Mouse (Mus musculus): Measurements from ENCODE around the gene Chadl.
"Not testable (repeated sequence)": the region's sequence is repeated elsewhere in the genome, so short reads cannot be mapped to it uniquely, and the experiment has no call there.

The Chadl gene

DNA sequence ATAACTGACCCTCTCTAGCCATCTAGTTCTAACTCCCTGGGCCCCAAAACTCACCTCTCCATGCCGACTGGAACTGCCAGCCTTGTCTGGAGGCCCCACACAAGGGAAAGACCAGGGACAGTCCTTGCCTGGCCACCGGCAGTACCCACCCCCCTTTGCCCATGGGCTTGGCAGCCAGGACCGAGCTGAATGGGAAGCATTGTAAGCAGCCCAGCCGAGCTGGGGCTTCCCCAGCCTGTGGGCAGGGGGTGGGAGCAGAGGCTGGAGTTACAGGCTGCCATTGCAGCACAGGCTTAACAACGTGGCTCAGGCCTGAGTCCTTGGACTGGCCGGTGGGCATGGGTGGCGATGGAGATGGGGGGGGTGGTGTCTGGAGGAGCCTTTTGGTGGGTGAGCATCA is at the start of gene Chadl:
TSS of gene Chadl (minus strand) at position 113 of the 400 bp plus-strand sequence.
- DNase-seq, result no peak

DNA sequence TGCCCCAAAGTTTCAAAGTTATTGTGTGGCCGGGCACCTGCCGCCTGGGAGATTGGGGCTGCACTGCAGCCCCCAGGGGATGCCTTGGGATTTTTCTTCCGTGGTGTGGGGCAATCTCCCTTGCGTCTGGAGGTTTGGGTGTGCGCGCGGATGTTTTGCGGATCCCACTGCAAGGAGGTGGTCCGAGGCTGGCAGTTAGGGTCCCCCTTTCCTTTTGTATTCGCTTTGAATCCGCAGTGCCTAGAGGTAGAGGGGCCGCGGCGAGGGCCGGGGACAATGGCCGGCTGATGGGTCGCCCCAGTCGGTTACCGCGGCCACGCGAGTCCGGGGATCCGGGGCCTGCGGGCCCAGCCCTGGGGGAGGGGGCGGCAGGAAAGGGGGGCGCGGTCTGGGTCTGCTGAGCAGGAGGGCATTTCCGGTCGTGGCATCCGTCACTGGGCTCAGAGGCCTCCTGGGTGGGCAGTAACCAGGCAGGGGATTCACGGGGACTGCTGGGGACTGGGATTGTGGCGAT is 48.6 kb upstream of the Chadl start:
- peak; percentile 57 for DNase-seq

GRCm38 (mm10) chr15:81744992-81745600 is 48.0 kb upstream of the Chadl start, which contains the start of the genes Zc3h7b and Rangap1:
Zc3h7b (plus strand) TSS chr15:81745057.
Rangap1 (minus strand) TSS chr15:81745530.
- peak; percentile 81 for DNase-seq

DNA sequence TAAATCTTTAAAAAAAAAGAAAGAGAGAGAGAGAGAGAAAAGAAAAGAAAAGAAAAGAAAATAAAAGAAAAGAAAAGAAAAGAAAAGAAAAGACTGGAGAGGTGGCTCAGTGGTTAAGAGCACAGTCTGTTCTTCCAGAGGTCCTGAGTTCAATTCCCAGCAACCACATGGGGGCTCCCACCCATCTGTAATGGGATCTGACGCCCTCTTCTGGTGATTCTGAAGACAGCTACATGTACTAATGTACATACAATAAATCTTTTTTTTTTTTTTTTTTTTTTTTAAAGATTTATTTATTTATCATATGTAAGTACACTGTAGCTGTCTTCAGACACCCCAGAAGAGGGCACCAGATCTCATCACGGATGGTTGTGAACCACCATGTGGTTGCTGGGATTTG is 45.3 kb upstream of the Chadl start:
- not testable (repeated sequence) for DNase-seq

DNA sequence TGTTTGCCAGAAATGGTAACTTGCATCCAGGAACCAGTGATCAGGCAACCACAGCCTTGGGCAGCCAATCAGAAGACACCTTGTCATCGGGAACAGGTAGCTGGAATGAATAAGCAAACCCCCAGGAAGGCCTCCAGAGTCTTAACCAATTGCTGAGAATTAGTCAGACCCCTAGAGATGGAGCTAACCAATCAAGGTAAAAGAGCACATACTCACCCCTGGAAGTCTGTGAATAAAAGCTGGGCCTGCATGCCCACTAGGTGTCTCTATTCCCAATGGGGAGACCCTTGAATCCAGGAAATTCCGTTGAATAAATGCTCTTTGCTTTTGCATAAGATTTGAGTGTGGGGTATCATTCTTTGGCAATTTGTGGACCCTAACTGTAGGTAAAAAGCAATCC is 42.8 kb upstream of the Chadl start:
- no peak for DNase-seq

- DNase-seq, result no peak
Measured at GRCm38 (mm10) chr15:81739296-81739695, 42.2 kb upstream of the Chadl start.

GRCm38 (mm10) chr15:81735075-81735474 is 38.0 kb upstream of the Chadl start:
- DNase-seq, result no peak

DNA sequence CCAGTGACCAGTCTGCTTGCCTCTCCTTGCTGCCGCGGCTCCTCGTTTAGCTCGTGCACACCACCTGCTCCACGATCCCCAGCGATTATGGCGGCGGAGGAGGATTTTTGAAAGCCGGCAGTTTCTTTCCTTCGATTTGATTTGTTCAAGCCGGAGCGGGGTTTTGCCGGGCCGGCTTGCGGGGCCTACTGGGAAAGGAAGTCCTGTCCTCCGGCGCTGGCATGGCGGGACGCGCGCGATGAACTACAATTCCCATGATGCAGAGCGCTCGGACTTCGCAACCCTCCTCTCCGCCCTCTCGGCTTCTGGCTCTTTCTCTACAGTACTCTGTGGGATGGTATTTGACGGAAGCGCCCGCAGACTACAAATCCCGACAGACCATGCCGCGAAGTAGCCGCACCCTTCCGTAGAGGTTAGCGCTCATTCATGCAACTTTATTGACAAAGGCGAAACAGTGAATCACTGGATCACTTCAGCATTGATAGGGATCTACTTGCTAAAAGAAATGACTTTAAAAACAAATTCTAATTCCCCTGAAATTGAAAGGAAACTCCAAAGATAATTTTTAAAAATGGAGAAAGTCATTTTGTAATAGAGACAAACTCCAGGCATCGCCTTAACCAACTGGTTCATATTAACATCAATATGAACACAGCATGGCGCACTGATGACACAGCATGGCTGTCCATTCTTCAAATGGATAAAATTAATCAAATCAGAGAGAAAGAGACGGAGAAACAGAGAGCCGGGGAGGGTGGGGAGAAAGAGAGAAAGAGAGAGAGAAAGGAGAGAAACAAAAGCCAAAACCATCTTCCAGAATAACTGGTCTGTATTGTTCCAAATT is 32.9 kb upstream of the Chadl start:
- DNase-seq, result peak; percentile 97

DNA sequence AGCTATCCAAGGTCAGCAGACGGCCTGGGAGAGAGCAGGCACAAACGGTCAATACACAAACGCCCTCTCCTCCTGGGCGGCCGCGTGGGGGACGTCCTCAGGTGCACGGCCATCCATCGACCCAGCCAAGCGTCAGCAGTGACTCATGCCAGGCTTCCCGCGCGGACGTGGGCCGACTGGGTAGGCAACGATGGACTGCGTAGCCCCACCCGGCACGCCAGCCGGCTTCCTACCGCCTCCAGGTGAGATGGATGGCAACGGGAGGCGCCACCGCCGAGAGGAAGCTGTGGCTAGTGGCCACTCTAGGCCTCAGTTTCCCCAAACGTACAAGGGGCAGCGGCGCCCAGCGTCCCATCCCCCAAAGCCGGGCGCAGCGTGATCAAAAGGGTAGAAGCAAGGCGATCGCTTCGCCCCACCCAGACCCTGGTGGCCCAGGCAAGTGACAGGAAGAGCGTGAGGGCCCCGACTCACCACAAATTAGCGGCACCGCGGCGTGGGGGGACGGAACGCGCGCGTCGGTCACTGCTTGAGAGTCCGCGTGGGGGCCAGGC is 32.2 kb upstream of the Chadl start:
- peak; percentile 25 for DNase-seq

GRCm38 (mm10) chr15:81725965-81726364 is 28.9 kb upstream of the Chadl start:
- no peak for DNase-seq

DNA sequence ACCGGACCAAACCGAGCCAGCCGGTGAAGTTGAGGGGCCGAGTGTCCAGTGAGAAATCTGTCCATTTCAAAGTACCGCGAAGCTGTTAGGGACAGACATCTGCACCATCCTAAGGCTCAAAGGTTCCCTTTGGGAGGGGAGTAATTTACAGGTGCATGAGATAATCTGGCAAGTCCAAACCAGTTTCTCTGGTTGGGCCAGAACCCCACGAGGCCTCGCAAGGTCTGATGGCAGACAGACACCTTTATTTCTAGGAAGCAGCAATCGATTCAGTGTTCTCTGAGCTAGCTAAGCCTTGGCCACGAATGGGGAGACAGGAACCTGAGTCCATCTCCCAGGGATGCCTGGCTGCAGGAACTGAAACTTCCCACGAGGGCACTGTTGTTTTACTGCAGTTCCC is 26.6 kb upstream of the Chadl start:
- no peak for DNase-seq

GRCm38 (mm10) chr15:81722361-81722760 is 25.3 kb upstream of the Chadl start:
- no peak for DNase-seq

DNA sequence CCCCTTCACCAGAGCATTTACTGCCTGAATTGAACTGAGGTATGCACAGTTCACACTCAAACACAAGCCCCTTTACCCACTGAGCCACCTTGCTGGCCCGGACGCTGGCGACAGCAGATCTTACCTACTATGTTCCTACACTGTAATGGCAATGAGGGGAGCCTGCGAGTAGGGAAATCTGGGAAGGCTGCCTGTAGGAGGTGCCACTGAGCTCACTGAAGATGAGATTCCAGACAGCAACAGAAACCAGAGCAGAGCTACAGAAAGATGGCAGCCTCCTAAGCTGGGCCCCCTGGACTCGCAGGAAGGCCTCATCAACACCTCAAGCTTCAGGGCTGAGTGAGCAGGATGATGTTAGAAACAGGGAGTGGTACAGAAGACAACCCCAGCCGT is 22.0 kb upstream of the Chadl start:
- no peak for DNase-seq

- no peak for DNase-seq
Measured at GRCm38 (mm10) chr15:81718336-81719138, 21.4 kb upstream of the Chadl start.

DNA sequence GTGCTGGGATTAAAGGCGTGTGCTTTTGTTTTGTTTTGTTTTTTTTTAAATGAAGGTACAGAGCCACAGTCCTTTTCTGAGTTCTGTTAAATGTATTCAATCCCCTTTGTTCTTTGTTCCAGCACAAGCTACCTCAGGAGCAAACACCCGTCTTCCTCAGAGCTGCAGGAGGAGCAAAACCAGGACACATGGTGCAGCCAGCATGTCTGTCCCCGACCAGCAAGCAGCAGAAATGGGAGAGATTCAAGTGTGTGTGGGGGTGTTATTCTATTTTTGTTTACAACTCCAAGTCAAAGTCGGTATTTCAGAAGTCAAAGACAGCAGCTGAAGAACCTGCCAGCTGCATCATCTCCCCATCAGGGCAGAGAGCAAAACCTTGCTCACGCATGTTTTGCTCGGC is 16.7 kb upstream of the Chadl start:
- no peak for DNase-seq

DNA sequence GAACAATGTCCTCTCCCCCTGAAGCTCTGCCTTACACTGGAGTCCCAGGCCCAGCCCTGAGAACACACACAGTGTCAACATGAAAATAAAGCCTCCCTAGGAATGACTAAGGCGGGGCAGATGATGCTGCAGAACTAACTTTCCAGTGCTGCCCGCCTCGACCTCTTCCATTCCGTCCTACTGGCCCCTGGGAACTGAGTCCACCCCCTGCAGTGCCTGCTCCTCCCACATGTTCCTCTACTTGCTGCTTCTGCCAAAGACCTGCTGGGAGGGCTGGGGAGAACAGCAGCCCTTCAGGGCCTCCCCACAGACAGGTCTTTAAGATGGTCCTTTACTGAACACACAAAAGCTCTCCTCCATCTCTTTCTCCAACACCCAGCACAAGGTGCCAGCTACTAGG is 13.7 kb upstream of the Chadl start:
- no peak for DNase-seq

GRCm38 (mm10) chr15:81709686-81710085 is 12.6 kb upstream of the Chadl start:
- no peak for DNase-seq

DNA sequence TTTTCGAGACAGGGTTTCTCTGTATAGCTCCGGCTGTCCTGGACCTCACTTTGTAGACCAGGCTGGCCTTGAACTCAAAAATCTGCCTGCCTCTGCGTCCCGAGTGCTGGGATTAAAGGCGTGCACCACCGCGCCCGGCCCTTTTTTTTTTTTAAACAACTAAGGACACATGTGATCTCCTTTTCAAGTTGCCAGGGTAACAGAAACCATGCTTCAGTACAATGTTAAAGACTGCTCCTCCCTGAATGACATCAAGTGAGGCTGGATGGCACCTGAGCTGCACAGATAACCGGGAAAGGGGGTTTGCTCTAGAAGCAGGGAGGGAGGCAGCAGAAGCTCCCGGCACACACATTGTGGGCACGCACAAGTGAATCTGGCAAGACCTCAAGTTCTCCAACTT is 11.9 kb upstream of the Chadl start:
- no peak for DNase-seq

DNA sequence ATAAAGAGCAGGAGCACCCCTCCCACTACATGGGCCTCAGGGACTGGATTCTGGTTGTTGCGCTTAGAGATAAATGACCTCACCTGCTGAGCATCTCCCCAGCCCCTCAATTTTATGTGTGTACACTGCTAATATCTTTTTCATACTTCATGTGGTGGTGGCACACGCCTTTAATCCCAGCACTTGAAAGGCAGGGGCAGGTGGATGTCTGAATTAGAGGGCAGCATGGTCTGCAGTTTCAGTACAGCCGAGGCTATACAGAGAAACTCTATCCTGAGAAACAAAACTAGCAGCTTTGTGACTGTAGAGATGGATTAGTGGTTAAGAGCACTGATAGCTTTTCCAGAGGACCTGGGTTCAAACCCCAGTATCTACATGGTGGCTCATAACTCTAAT is 6.0 kb upstream of the Chadl start:
- no peak for DNase-seq

- no peak for DNase-seq
Measured at GRCm38 (mm10) chr15:81702306-81703093, 5.4 kb upstream of the Chadl start.

DNA sequence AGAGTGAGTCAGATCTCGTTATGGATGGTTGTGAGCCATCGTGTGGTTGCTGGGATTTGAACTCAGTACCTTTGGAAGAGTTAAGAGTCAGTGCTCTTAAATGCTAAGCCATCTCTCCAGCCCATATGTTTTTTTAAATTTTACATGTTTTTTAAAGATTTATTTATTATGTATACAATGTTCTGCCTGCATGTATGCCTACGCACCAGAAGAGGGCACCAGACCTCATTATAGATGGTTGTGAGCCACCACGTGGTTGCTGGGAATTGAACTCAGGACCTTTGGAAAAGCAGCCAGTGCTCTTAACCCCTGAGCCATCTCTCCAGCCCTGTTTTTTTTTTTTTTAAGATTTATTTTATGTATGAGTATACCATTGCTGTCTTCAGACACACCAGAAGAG is 4.3 kb upstream of the Chadl start:
- DNase-seq, result not testable (repeated sequence)

GRCm38 (mm10) chr15:81700601-81701000 is 3.5 kb upstream of the Chadl start:
- peak; percentile 68 for DNase-seq

All from kidney, adult 18-20 months (tissue).